Mouse (Mus musculus) liver, embryonic 11.5 days (tissue): Measurements from ENCODE around the gene Tmem44. TPM values are rescaled to one million over a fixed set of nuclear protein-coding genes. Genes with fewer than 3 reads are reported as not detected.

Experiments
- ATAC-seq: fragments of 200-750 bp; cut with Nextera tagmentation; replicated peaks from 2 replicates; pipeline ENCODE4 v1.8.0; 2017; ENCODE audit warnings: moderate number of reproducible peaks, mild to moderate bottlenecking, moderate TSS enrichment, moderate library complexity; ENCODE audit not compliant: low FRiP score
- DNase-seq: peaks from one replicate; pipeline ENCODE4 v3.0.0-alpha.2; 2017; ENCODE audit warnings: low spot score
- H3K27ac ChIP-seq: fragments of 300-500 bp; sonication (generic); 2 replicates; pipeline ENCODE4 v1.5.1; 2014; ENCODE audit warnings: mild to moderate bottlenecking, low read depth, low read length, control low read depth
- H3K27me3 ChIP-seq: fragments of 300-500 bp; sonication (generic); replicated peaks from 2 replicates; pipeline ENCODE4 v1.6.1; 2014; ENCODE audit warnings: low read length, mixed read lengths; ENCODE audit not compliant: control insufficient read depth, insufficient read depth
- H3K36me3 ChIP-seq: fragments of 300-500 bp; sonication (generic); 2 replicates; pipeline ENCODE4 v1.6.1; 2014; ENCODE audit warnings: mild to moderate bottlenecking, low read length, moderate library complexity, mixed read lengths; ENCODE audit not compliant: control insufficient read depth, insufficient read depth
- H3K4me1 ChIP-seq: fragments of 300-500 bp; sonication (generic); replicated peaks from 2 replicates; pipeline ENCODE4 v1.6.1; 2014; ENCODE audit warnings: low read length, mixed read lengths; ENCODE audit not compliant: control insufficient read depth, insufficient read depth
- H3K4me2 ChIP-seq: fragments of 300-500 bp; sonication (generic); 2 replicates; pipeline ENCODE4 v1.6.1; 2014; ENCODE audit warnings: mild to moderate bottlenecking, control low read depth, moderate library complexity
- H3K4me3 ChIP-seq: fragments of 300-500 bp; sonication (generic); 2 replicates; pipeline ENCODE4 v1.5.1; 2014; ENCODE audit warnings: low read depth, low read length, control low read depth
- H3K9ac ChIP-seq: fragments of 300-500 bp; sonication (generic); 2 replicates; pipeline ENCODE4 v1.6.1; 2014; ENCODE audit warnings: low read depth, low read length, control low read depth
- H3K9me3 ChIP-seq: fragments of 300-500 bp; sonication (generic); 2 replicates; pipeline ENCODE4 v1.6.1; 2016; ENCODE audit warnings: low read length, inconsistent platforms, mixed read lengths; ENCODE audit not compliant: control insufficient read depth
- WGBS: fragments of 180-500 bp; shearing (Covaris S2); extraction: QIAGEN DNeasy Blood & Tissue Kit; methylation state at CpG from one replicate; pipeline ENCODE4 v1.1.7; 2014; 5-methylcytosine and 5-hydroxymethylcytosine counted together
- polyA plus RNA-seq: library from polyadenylated mRNA; unstranded; fragments of >200 nt; fragmentation: Nextera tagmentation; extraction: Ambion mirVana; gene quantifications from 2 replicates; pipeline ENCODE4 v1.2.1, GENCODE M21; 2014

The Tmem44 gene
- polyA plus RNA-seq, 1 experiment from 2014 or later = 3.5 TPM

- Histone ChIP-seq H3K9me3 (no peaks in the 10 kb centered on the region), H3K4me3 (peak overlapping the region; percentile 63), H3K9ac (peak overlapping the region; percentile 83), H3K4me1 (peaks cover 30% of the 10 kb centered on the region), H3K27me3 (no peaks in the 10 kb centered on the region), H3K4me2 (peak overlapping the region; percentile 75), H3K27ac (peak overlapping the region; percentile 64), H3K36me3 (no peaks in the 10 kb centered on the region)
- no peak; the same call in 1 of the 2 replicates for ATAC-seq
- no peak for DNase-seq
- WGBS = 67% methylated on average over 13 of the region's 13 CpGs
Observed at GRCm38 (mm10) chr16:30511563-30512340, 38.9 kb downstream of the Tmem44 start.

GRCm38 (mm10) chr16:30510504-30511451 is 39.9 kb downstream of the Tmem44 start:
- Histone ChIP-seq H3K4me1 (peaks cover 30% of the 10 kb centered on the region), H3K4me2 (peak overlapping the region; percentile 75), H3K9ac (peak overlapping the region; percentile 83), H3K4me3 (peak overlapping the region; percentile 63), H3K36me3 (no peaks in the 10 kb centered on the region), H3K27ac (peak overlapping the region; percentile 76), H3K9me3 (no peaks in the 10 kb centered on the region), H3K27me3 (no peaks in the 10 kb centered on the region)
- DNase-seq (peak; percentile 91), ATAC-seq (peak; percentile 85)
- WGBS = 5% methylated on average over 44 of the region's 44 CpGs

- H3K4me3 ChIP-seq = peak overlapping the region; percentile 63
- no peaks in the 10 kb centered on the region for H3K9me3 ChIP-seq
- no peak for ATAC-seq
- DNase-seq = no peak
- H3K4me2 ChIP-seq = peak overlapping the region; percentile 75
- H3K36me3 ChIP-seq = no peaks in the 10 kb centered on the region
- 53% methylated on average over 9 of the region's 9 CpGs for WGBS
- H3K9ac ChIP-seq = peak overlapping the region; percentile 83
- peaks cover 30% of the 10 kb centered on the region for H3K4me1 ChIP-seq
- peak overlapping the region; percentile 76; the same call in 1 of the 2 replicates for H3K27ac ChIP-seq
- H3K27me3 ChIP-seq = no peaks in the 10 kb centered on the region
Observed at GRCm38 (mm10) chr16:30510091-30510490, 40.6 kb downstream of the Tmem44 start.

GRCm38 (mm10) chr16:30509340-30509739 is 41.3 kb downstream of the Tmem44 start:
- H3K4me3 ChIP-seq = no peak overlapping the region
- no peak overlapping the region for H3K27ac ChIP-seq

GRCm38 (mm10) chr16:30508738-30509137 is 41.9 kb downstream of the Tmem44 start:
- no peak for ATAC-seq

More at GRCm38 (mm10) chr16:30509340-30509739, 41.3 kb downstream of the Tmem44 start:
- no peaks in the 10 kb centered on the region for H3K9me3 ChIP-seq
- no peak overlapping the region for H3K4me2 ChIP-seq
- H3K36me3 ChIP-seq = no peaks in the 10 kb centered on the region
- H3K9ac ChIP-seq = no peak overlapping the region
- WGBS = 68% methylated on average over 12 of the region's 12 CpGs
- ATAC-seq = no peak
- DNase-seq = no peak
- no peaks in the 10 kb centered on the region for H3K27me3 ChIP-seq
- H3K4me1 ChIP-seq = peaks cover 30% of the 10 kb centered on the region

GRCm38 (mm10) chr16:30507120-30507519 is 43.5 kb downstream of the Tmem44 start:
- WGBS = 67% methylated on average over 10 of the region's 10 CpGs
- Histone ChIP-seq H3K27me3 (no peaks in the 10 kb centered on the region), H3K9ac (no peak overlapping the region), H3K4me2 (no peak overlapping the region), H3K36me3 (no peaks in the 10 kb centered on the region), H3K4me1 (peaks cover 37% of the 10 kb centered on the region), H3K9me3 (no peaks in the 10 kb centered on the region), H3K4me3 (no peak overlapping the region), H3K27ac (no peak overlapping the region)
- DNase-seq (no peak), ATAC-seq (no peak)

More at GRCm38 (mm10) chr16:30508738-30509137, 41.9 kb downstream of the Tmem44 start:
- no peak overlapping the region for H3K4me3 ChIP-seq
- no peak for DNase-seq
- no peaks in the 10 kb centered on the region for H3K36me3 ChIP-seq
- no peaks in the 10 kb centered on the region for H3K9me3 ChIP-seq
- no peaks in the 10 kb centered on the region for H3K27me3 ChIP-seq
- H3K27ac ChIP-seq = no peak overlapping the region
- H3K9ac ChIP-seq = no peak overlapping the region
- H3K4me1 ChIP-seq = peaks cover 34% of the 10 kb centered on the region
- WGBS = 91% methylated on average over 9 of the region's 9 CpGs
- H3K4me2 ChIP-seq = no peak overlapping the region

- no peak overlapping the region for H3K4me3 ChIP-seq
- H3K27ac ChIP-seq = no peak overlapping the region
- no peak overlapping the region for H3K4me2 ChIP-seq
- no peaks in the 10 kb centered on the region for H3K27me3 ChIP-seq
- ATAC-seq (no peak), DNase-seq (no peak)
- H3K9ac ChIP-seq = no peak overlapping the region
- 72% methylated on average over 11 of the region's 11 CpGs for WGBS
- H3K9me3 ChIP-seq = no peaks in the 10 kb centered on the region
- peaks cover 35% of the 10 kb centered on the region for H3K4me1 ChIP-seq
- H3K36me3 ChIP-seq = no peaks in the 10 kb centered on the region
Observed at GRCm38 (mm10) chr16:30505311-30506031, 45.2 kb downstream of the Tmem44 start.

GRCm38 (mm10) chr16:30504856-30505255 is 45.8 kb downstream of the Tmem44 start:
- Histone ChIP-seq H3K4me1 (peaks cover 29% of the 10 kb centered on the region), H3K4me3 (no peak overlapping the region)
- 77% methylated on average over 4 of the region's 4 CpGs for WGBS

More at GRCm38 (mm10) chr16:30504856-30505255, 45.8 kb downstream of the Tmem44 start:
- no peak for ATAC-seq
- no peaks in the 10 kb centered on the region for H3K9me3 ChIP-seq
- H3K36me3 ChIP-seq = no peaks in the 10 kb centered on the region
- H3K4me2 ChIP-seq = no peak overlapping the region
- H3K27ac ChIP-seq = no peak overlapping the region
- H3K27me3 ChIP-seq = no peaks in the 10 kb centered on the region
- DNase-seq = no peak
- no peak overlapping the region for H3K9ac ChIP-seq
